Mouse (Mus musculus): ENCODE measurements at regions not wholly inside any gene's neighbourhood (a gene's known extent, or its start where the extent isn't known, plus 50 kb on each side); places are given as distances from the start of the nearest gene placed in this dataset.

DNA sequence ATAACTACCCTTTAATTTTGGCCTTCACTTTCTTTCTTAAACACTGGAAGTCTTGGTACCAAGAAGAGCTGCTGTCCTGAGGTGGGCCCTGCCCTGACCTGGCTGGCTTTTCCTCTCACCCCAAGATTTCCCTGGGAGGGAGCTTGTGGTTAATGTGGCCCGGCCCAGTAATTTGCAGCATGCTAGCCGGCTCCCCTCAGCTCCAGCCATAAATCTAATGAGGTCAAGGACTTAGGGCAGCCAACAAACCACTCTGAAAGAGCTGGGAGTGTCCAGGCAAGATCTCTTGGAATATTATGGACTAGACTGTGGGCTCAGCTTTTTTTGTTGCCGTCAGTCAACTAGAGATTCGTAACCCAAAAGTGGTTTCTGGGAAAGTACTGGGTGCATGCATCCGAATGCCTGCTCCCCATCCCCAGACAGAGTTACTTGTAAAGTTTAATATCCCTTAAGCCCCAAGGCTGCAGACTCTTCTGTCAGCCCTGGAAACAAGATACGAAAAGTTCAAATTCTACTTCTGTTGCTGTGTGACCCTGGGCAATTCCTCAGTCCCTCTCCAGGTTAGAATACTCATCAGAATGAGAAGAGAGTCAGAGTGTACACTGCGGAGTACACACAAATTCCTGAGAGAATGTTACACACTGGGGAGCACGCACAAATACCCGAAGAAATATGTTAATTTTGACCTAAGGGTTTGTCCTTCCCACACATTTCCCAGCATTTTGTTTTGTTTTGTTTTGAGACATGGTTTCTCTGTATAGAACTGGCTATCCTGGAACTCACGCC is 150.8 kb upstream of the Dapk1 start:
- TF ChIP-seq CTCF (IDR thresholded peaks at IDR 0.05; ENCODE audit: borderline replicate concordance, extremely low read depth, insufficient read depth, insufficient read length) (no peak), POLR2A (IDR thresholded peaks at IDR 0.05; ENCODE audit: borderline replicate concordance, extremely low read depth, insufficient read depth, insufficient read length, poor library complexity, severe bottlenecking) (no peak)
